Mouse (Mus musculus) kidney, adult 2 months (tissue): Measurements from ENCODE around the gene Yif1b. TPM values are rescaled to one million over a fixed set of nuclear protein-coding genes. Genes with fewer than 3 reads are reported as not detected.
A peak's percentile ranks its signal among the peaks of the same experiment; 100 is the strongest.
"Not testable (repeated sequence)": the region's sequence is repeated elsewhere in the genome, so short reads cannot be mapped to it uniquely, and the experiment has no call there.

ENCODE experiments used
- DNase-seq: peaks from one replicate; pipeline ENCODE4 v3.0.0; 2021
- H3K27ac ChIP-seq: fragments of 200-500 bp; 2 replicates; pipeline ENCODE4 v1.5.1; 2012; ENCODE audit warnings: low read depth, low read length, control low read depth, inconsistent platforms; ENCODE audit not compliant: insufficient read depth
- H3K27me3 ChIP-seq: fragments of 200-500 bp; replicated peaks from 2 replicates; pipeline ENCODE4 v1.6.1; 2012; ENCODE audit warnings: mild to moderate bottlenecking, moderate library complexity, low read length, inconsistent platforms; ENCODE audit not compliant: control insufficient read depth, insufficient read depth
- H3K36me3 ChIP-seq: fragments of 200-500 bp; 2 replicates; pipeline ENCODE4 v1.6.1; 2012; ENCODE audit warnings: mild to moderate bottlenecking, moderate library complexity, low read length, inconsistent platforms; ENCODE audit not compliant: control insufficient read depth, insufficient read depth
- H3K4me1 ChIP-seq: fragments of 200-500 bp; 2 replicates; pipeline ENCODE4 v1.6.1; 2011; ENCODE audit warnings: low read length; ENCODE audit not compliant: control insufficient read depth, insufficient read depth
- H3K4me3 ChIP-seq: fragments of 200-500 bp; 2 replicates; pipeline ENCODE4 v1.5.1; 2011; ENCODE audit warnings: mild to moderate bottlenecking, low read depth, low read length, control low read depth; ENCODE audit not compliant: insufficient read depth
- CTCF ChIP-seq: fragments of 200-500 bp; conservative IDR thresholded peaks from 2 replicates; pipeline ENCODE4 v1.5.1; 2011; ENCODE audit warnings: low read depth, mild to moderate bottlenecking, control low read depth, low read length, moderate library complexity, mixed read lengths; ENCODE audit not compliant: insufficient read depth, insufficient read length
- POLR2A ChIP-seq: fragments of 200-500 bp; IDR thresholded peaks from one replicate; pipeline ENCODE4 v1.6.1; 2011; ENCODE audit warnings: low read depth, low read length, control low read depth
- WGBS: fragments of 180-500 bp; shearing (Covaris S2); methylation state at CpG from one replicate; pipeline ENCODE4 v1.1.7; 2018; 5-methylcytosine and 5-hydroxymethylcytosine counted together
- polyA plus RNA-seq: library from polyadenylated mRNA; depleted of rRNA; stranded (reverse); fragments of >200 nt; gene quantifications from 2 replicates; pipeline ENCODE4 v1.2.3, GENCODE M21; 2012; rRNA removed

The Yif1b gene
- polyA plus RNA-seq: 179 and 207 TPM in 2 replicates

DNA sequence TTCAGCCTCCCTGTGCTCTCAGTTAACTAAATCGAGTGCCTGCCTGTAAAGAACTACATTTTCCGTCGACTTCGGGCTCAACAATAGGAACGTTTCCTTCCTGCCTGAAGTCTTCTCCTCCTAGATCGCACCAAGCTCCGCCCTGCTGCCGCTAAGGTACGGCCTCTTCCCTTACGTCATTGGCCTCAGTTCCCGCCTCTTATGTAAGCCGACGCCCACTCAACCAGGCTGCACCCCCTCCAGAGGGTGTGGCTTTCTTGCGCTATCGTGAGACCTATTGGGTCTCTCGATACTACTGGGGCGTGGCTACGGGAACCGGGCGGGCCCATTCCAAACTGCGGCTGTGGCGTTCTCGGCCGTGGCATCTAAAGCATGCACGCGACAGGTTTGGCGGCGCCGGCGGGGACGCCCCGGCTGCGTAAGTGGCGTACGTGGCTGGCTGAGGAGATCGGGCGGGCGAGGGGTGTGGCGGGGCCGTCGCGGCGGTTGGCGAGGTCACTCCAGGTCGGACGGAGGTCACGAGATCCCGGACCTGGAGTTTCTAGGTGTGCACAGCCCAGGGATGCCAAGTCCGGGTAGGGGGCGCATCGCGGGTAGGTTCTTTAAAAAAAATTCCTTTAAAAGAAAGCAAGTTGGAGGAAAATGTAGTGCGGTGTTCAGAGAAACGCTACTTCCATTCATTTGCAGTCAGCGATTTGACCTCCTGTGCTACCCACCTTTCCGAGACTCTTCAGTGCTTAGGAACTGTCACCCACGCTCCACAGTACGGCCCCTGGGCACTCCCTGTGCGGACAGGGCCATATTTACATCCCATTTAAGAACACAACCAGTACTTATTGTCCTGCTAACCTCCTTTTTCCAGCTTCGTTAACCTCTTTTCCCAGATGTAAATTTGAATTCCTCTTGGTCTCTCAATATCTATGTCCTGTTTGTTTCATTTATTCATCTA, at the start of gene Yif1b:
Yif1b (plus strand) TSS at position 311 of the 949 bp plus-strand sequence.
- H3K4me1 ChIP-seq: peaks cover 9% of the 10 kb centered on the region
- DNase-seq: peak; percentile 99
- H3K27ac ChIP-seq: peak within 1 kb of the TSS; percentile 77
- under 1% methylated on average over 60 of the region's 60 CpGs for WGBS
- no peaks in the 10 kb centered on the region for H3K27me3 ChIP-seq
- H3K4me3 ChIP-seq: peak within 1 kb of the TSS; percentile 77
- H3K36me3 ChIP-seq: no peaks in the 10 kb centered on the region
- TF ChIP-seq CTCF (no peak), POLR2A (peak; percentile 45)

DNA sequence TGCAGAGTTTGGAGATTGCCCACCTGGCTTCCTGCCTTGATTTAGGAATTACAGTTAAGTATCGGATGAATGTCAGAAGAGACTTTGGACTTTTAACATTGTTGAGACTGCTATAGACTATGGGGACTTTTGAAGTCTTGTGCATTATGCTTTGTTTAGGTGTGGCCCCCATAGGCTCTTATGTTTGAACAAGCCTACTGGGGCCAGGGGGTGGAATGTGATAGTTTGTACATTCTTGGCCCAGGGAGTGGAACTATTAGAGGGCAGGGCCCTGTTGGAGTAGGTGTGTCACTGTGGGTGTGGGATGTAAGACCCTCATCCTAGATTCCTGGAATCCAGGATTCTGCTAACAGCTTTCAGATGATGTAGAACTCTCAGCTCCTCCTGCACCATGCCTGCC, 43.9 kb upstream of the Yif1b start:
- not testable (repeated sequence) for H3K27me3 ChIP-seq, H3K36me3 ChIP-seq, H3K4me1 ChIP-seq, H3K27ac ChIP-seq, DNase-seq, H3K4me3 ChIP-seq
- 90% methylated on average over 1 of the region's 1 CpGs for WGBS

DNA sequence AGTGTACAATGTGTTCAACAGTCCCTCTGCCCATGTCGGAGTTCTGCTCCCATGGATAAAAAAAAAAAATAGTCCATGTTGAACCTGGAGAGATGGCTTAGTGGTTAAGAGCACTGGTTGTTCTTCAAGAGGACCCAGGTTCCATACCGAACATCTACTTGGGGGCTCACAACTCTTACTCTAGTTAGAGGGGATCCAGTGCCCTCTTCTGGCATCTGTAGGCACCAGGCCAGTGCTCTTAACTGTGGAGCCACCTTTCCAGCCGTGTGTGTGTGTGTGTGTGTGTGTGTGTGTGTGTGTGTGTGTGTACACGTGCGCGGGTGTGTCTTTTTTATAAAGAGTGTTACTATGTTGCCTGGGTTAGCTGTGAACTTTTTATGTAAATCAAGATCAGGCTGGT, 35.6 kb upstream of the Yif1b start:
- Histone ChIP-seq H3K27me3 (no peaks in the 10 kb centered on the region), H3K4me1 (no peaks in the 10 kb centered on the region), H3K27ac (no peak overlapping the region), H3K36me3 (no peaks in the 10 kb centered on the region), H3K4me3 (no peak overlapping the region)
- no peak for DNase-seq
- no peak for TF ChIP-seq CTCF
- TF ChIP-seq POLR2A: no peak
- 81% methylated on average over 6 of the region's 6 CpGs for WGBS

DNA sequence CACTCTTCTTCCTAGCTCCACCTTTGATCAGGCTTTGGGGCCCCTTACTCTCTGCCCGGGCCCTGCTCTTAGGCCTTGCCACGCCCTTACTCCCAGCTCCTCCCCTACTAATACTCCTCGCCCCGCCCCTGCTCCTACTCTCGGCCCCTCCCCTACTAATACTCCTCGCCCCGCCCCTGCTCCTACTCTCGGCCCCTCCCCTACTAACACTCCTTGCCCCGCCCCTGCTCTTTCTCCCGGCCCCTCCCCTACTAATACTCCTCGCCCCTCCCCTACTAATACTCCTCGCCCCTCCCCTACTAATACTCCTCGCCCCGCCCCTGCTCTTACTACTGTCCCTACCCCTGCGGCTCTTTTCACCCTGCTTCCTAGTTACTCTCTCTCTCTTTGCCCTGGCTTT, 27.1 kb upstream of the Yif1b start:
- H3K4me1 ChIP-seq, DNase-seq, H3K36me3 ChIP-seq, H3K27me3 ChIP-seq: not testable (repeated sequence)
- peak overlapping the region; percentile 42 for H3K27ac ChIP-seq
- peak overlapping the region; percentile 48 for H3K4me3 ChIP-seq
- 26% methylated on average over 13 of the region's 15 CpGs for WGBS

DNA sequence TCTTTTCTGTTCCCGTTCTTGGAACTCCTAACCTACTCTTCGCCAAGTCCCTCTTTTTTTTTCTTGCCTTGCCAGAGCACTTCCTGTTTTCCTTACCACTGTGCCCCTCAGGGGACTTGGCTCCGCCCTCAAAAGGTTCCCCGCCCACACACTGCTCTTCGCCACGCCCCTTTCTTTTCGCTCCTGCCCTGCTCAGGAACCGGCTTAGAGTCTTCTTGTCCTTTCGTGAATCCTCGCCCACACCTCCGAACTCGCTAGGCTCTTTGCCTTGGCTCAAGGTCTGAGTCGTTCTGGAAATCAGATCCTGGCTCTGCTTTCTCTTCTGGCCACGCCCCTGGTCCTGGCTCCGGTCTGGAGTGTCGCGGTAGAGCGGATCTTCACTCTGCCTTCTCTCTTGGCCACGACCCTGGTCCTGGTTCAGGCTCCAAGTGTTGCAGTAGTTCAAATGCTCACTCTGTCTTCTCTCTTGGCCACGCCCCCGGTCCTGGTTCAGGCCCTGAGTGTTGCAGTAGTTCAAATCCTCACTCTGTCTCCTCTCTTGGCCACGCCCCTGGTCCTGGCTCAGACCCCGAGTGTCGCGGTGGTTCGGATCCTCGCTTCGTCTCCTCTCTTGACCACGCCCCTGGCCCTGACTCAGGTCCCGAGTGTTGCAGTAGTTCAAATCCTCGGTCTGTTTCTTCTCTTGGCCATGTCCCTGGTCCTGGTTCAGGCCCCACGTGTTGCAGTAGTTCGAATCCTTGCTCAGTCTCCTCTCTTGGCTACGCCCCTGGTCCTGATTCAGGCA, 26.5 kb upstream of the Yif1b start:
- TF ChIP-seq CTCF: no peak
- no peak for TF ChIP-seq POLR2A
- Histone ChIP-seq H3K36me3 (no peaks in the 10 kb centered on the region), H3K4me1 (no peaks in the 10 kb centered on the region), H3K27ac (peak overlapping the region; percentile 42), H3K27me3 (no peaks in the 10 kb centered on the region), H3K4me3 (peak overlapping the region; percentile 48)
- peak; percentile 91 for DNase-seq
- 5% methylated on average over 34 of the region's 34 CpGs for WGBS

DNA sequence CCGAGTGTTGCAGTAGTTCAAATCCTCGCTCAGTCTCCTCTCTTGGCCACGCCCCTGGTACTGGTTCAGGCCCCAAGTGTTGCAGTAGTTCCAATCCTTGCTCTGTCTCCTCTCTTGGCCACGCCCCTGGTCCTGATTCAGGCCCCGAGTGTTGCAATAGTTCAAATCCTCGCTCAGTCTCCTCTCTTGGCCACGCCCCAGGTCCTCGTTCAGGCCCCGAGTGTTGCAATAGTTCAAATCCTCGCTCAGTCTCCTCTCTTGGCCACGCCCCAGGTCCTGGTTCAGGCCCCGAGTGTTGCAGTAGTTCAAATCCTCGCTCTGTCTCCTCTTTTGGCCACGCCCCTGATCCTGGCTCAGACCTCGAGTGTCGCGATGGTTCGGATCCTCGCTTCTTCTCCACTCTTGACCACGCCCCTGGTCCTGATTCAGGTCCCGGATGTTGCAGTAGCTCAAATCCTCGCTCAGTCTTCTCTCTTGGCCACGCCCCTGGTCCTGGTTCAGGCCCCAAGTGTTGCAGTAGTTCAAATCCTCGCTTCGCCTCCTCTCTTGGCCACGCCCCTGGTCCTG, 25.8 kb upstream of the Yif1b start:
- no peak for DNase-seq
- H3K27ac ChIP-seq: no peak overlapping the region
- TF ChIP-seq POLR2A: no peak
- no peak for TF ChIP-seq CTCF

DNA sequence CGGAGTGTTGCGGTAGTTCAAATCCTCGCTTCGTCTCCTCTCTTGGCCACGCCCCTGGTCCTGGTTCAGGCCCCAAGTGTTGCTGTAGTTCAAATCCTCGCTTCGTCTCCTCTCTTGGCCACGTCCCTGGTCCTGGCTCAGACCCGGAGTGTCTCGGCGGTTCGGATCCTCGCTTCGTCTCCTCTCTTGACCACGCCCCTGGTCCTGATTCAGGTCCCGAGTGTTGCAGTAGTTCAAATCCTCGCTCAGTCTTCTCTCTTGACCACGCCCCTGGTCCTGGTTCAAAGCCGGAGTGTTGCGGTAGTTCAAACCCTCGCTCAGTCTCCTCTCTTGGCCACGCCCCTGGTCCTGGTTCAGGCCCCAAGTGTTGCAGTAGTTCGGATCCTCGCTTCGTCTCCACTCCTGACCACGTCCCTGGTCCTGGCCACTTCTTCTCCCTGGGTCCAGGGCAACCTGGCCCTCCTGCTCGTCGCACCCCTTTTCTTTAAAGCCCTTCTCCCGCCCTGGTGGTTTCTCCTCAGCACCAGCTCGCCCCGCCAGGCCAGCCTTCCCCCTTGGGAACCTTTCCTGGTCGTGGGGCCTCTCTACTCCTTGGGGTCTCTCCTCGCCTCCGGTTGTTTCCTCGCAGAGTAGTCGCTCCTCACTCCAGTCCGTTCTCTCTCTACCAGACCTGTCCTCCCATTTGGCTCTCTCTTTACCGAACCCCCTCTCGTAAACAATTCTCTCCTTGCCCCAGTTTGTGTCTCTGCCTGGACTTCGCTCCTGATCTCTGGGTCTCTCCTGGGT, 25.2 kb upstream of the Yif1b start:
- WGBS: 39% methylated on average over 40 of the region's 40 CpGs
- H3K4me1 ChIP-seq, H3K27ac ChIP-seq, H3K4me3 ChIP-seq, H3K27me3 ChIP-seq, H3K36me3 ChIP-seq, DNase-seq: not testable (repeated sequence)

More for the DNA sequence above, 25.8 kb upstream of the Yif1b start:
- H3K27me3 ChIP-seq: no peaks in the 10 kb centered on the region
- 36% methylated on average over 26 of the region's 26 CpGs for WGBS
- H3K36me3 ChIP-seq: no peaks in the 10 kb centered on the region
- H3K4me3 ChIP-seq: peak overlapping the region; percentile 48; the same call in 1 of the 2 replicates
- H3K4me1 ChIP-seq: no peaks in the 10 kb centered on the region
